Mouse (Mus musculus): ENCODE measurements at regions not wholly inside any gene's neighbourhood (a gene's known extent, or its start where the extent isn't known, plus 50 kb on each side); places are given as distances from the start of the nearest gene placed in this dataset.

DNA sequence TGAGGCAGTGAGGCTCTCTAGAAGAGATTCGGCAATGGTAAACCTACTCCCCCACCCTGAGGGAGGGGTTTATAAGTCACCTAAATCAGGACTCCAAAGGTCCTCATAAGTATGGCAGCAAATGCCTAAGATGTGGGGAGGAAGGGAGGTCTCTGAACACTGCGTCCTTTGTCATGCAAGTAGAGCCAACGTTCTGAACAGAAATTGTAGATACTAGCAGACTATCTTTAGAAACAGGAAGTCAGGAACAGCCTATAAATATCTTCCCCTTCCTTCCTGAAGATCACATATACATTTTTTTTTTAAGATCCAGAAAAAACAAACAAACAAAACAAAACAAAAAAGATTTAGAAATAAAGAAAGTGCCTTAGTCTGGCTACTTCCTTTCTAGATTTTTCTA is 169.7 kb upstream of the Dyrk2 start:
- H3K27me3 ChIP-seq (ENCODE audit: control insufficient read depth in 1 of 2, insufficient read depth in 2 of 2, low read length in 2 of 2): no peaks in the 10 kb centered on the region; a peak in 1 of 4 replicates
- H3K4me3 ChIP-seq (ENCODE audit: control insufficient read depth in 1 of 2, insufficient read depth in 1 of 2, low read depth in 2 of 2, low read length in 2 of 2): no peak overlapping the region
- no peak for DNase-seq (ENCODE audit: low read depth, low spot score)
- no peaks in the 10 kb centered on the region for H3K79me2 ChIP-seq (ENCODE audit: control insufficient read depth, insufficient read depth, low read length, poor library complexity)
- H3K9ac ChIP-seq (ENCODE audit: control insufficient read depth, low read depth, low read length, poor library complexity, severe bottlenecking): no peak overlapping the region
- no peaks in the 10 kb centered on the region; a peak in 1 of 4 replicates for H3K36me3 ChIP-seq (ENCODE audit: control insufficient read depth in 1 of 2, insufficient read depth in 2 of 2, low read length in 2 of 2)
- TF ChIP-seq EP300 (IDR thresholded peaks at IDR 0.05; ENCODE audit: low read depth in 1 of 2, low read length in 2 of 2) (no peak), GABPA (IDR thresholded peaks at IDR 0.05; ENCODE audit: low read depth, low read length) (no peak), ZNF384 (IDR thresholded peaks at IDR 0.05; ENCODE audit: low read depth, low read length) (0 out of 2 replicates have a peak, but pooled peaks have one; percentile 22), ZMIZ1 (IDR thresholded peaks at IDR 0.05; ENCODE audit: low read depth, low read length) (no peak), ZKSCAN1 (IDR thresholded peaks at IDR 0.05; ENCODE audit: low read depth, low read length) (no peak), MEF2A (IDR thresholded peaks at IDR 0.05; ENCODE audit: extremely low read depth, insufficient replicate concordance, low read depth, low read length, poor library complexity, severe bottlenecking) (peak; percentile 64; the same call in 1 of the 2 replicates), JUND (IDR thresholded peaks at IDR 0.05; ENCODE audit: low read depth, low read length) (no peak), GATA1 (IDR thresholded peaks at IDR 0.05; ENCODE audit: low read depth, low read length) (no peak), NELFE (IDR thresholded peaks at IDR 0.05; ENCODE audit: low read depth, low read length) (no peak), ELF1 (IDR thresholded peaks at IDR 0.05; ENCODE audit: low read depth, low read length) (no peak), CTCF (IDR thresholded peaks at IDR 0.05 in 2 of 3, conservative IDR thresholded peaks at IDR 0.05 in 1 of 3; ENCODE audit: control insufficient read depth in 1 of 3, insufficient read depth in 1 of 3, low read depth in 2 of 3, low read length in 3 of 3, poor library complexity in 1 of 3, severe bottlenecking in 1 of 3) (no peak)
- no peak overlapping the region for H3K27ac ChIP-seq (ENCODE audit: control insufficient read depth, low read depth, low read length)
- H3K4me1 ChIP-seq (ENCODE audit: control insufficient read depth in 1 of 2, insufficient read depth in 2 of 2, low read length in 2 of 2): peaks cover 0 to 4% of the 10 kb centered on the region in 2 experiments; a peak in 2 of 4 replicates
- no peaks in the 10 kb centered on the region for H3K9me3 ChIP-seq (replicated peaks; ENCODE audit: insufficient read depth, low read length)

DNA sequence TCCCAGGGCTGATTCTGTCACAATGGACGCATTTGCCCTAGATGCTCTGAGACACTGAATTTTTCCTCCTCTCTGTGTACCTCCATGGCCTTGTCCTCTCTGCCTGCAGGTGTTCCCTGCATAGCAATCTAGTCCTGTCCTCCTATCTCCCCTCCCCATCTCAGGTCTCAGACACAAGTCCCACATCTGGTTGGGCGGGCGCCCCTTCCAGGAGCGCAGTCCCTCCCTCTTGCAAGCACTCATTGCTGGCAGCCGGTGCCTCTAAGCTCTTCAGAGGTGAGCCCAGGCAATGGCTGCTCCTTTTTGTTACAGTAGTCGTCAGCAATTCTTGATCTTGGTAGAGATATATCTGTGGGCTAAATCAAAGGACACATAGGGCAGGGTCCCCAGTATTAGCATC is 169.0 kb upstream of the Dyrk2 start:
- Histone ChIP-seq H3K79me2 (ENCODE audit: control insufficient read depth, insufficient read depth, low read length, poor library complexity) (no peaks in the 10 kb centered on the region), H3K36me3 (ENCODE audit: control insufficient read depth in 1 of 2, insufficient read depth in 2 of 2, low read length in 2 of 2) (no peaks in the 10 kb centered on the region; a peak in 1 of 4 replicates)

More for the DNA sequence above, 169.0 kb upstream of the Dyrk2 start:
- no peaks in the 10 kb centered on the region; a peak in 1 of 4 replicates for H3K27me3 ChIP-seq (ENCODE audit: control insufficient read depth in 1 of 2, insufficient read depth in 2 of 2, low read length in 2 of 2)
- H3K4me1 ChIP-seq (ENCODE audit: control insufficient read depth in 1 of 2, insufficient read depth in 2 of 2, low read length in 2 of 2): peaks cover 0 to 4% of the 10 kb centered on the region in 2 experiments; a peak in 2 of 4 replicates
- no peak for TF ChIP-seq TCF12 (IDR thresholded peaks at IDR 0.05; ENCODE audit: low read depth, low read length)
- no peak for TF ChIP-seq CHD2 (IDR thresholded peaks at IDR 0.05; ENCODE audit: low read length)
- TF ChIP-seq POLR2A (IDR thresholded peaks at IDR 0.05; ENCODE audit: control insufficient read depth in 1 of 2, insufficient read depth in 1 of 2, low read depth in 1 of 2, low read length in 2 of 2, poor library complexity in 1 of 2): no peak
- TF ChIP-seq CHD1 (IDR thresholded peaks at IDR 0.05; ENCODE audit: low read depth, low read length): no peak
- TF ChIP-seq ZC3H11A (IDR thresholded peaks at IDR 0.05; ENCODE audit: low read depth, low read length): no peak
- TF ChIP-seq HCFC1 (IDR thresholded peaks at IDR 0.05; ENCODE audit: low read depth, low read length): no peak
- TF ChIP-seq RAD21 (IDR thresholded peaks at IDR 0.05; ENCODE audit: low read depth, low read length): no peak
- TF ChIP-seq NRF1 (IDR thresholded peaks at IDR 0.05; ENCODE audit: insufficient read depth, low read depth, low read length, poor library complexity, severe bottlenecking): no peak
- TF ChIP-seq MAX (IDR thresholded peaks at IDR 0.05; ENCODE audit: low read length): no peak
- no peak for TF ChIP-seq MYC (IDR thresholded peaks at IDR 0.05; ENCODE audit: low read depth, low read length)
- no peak for DNase-seq (ENCODE audit: low read depth, low spot score)
- H3K4me3 ChIP-seq (ENCODE audit: control insufficient read depth in 1 of 2, insufficient read depth in 1 of 2, low read depth in 2 of 2, low read length in 2 of 2): no peak overlapping the region
- H3K27ac ChIP-seq (ENCODE audit: control insufficient read depth, low read depth, low read length): no peak overlapping the region
- H3K9me3 ChIP-seq (replicated peaks; ENCODE audit: insufficient read depth, low read length): no peaks in the 10 kb centered on the region
- no peak overlapping the region for H3K9ac ChIP-seq (ENCODE audit: control insufficient read depth, low read depth, low read length, poor library complexity, severe bottlenecking)
